Mouse (Mus musculus): ENCODE results near the gene Pecr. TPM values are rescaled to one million over a fixed set of nuclear protein-coding genes. Genes with fewer than 3 reads are reported as not detected.
A peak's percentile ranks its signal among the peaks of the same experiment; 100 is the strongest.
"Not testable (repeated sequence)": the region's sequence is repeated elsewhere in the genome, so short reads cannot be mapped to it uniquely, and the experiment has no call there.

Gene Pecr
- total RNA-seq, 2 experiments from 2014 or later: 16.2 to 19.0 TPM

DNA sequence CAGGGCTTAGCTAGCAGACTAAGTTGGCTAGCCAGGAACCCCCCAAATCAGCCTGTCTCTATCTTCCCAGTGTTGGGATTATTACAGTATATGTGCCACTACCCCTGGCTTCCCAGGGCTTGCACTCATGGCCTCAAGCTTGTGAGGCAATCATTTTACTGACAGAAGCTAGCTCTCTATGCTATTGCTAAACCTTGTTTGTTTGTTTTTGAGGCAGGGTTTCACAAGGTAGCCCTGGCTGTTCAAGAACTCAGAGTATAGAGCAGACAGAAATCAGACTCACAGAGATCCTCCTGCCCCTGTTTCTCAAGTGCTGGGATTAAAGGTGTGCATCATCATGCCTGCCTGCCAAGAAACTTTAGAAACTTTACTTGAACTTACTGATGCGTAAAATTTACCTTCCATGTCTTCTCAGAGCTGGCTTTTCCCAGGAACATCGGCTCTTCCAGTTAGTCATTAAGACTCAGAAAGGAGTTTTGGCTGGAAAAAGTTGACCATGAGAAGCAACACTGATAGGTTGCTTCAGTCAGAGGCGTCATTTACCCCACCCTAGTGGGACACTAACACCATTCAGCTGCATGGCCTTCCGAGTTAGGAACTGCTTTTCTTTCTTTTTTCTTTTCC lies 4.5 kb upstream of the Pecr start:
- no peak for DNase-seq (ENCODE audit: low spot score)

DNA sequence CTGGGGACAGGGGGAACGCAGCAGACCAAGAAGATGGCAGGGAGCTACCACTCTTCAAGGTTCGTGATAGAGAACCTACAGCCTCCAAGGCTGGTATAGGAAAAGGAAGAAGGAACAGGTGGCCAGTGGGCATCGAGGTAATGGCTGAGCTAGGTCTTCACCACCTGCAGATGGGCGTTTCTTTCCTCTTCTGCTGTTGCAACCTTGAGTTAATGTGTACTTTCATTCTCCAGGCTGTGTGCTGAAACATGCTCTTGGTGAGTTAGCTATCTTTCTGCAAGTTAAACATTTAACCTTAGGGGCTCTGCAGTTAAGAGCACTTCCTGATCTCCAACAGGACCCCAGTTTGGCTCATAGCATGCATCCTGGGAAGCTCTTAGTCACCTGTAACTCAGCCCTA lies 3.8 kb upstream of the Pecr start:
- DNase-seq (ENCODE audit: low spot score): no peak

DNA sequence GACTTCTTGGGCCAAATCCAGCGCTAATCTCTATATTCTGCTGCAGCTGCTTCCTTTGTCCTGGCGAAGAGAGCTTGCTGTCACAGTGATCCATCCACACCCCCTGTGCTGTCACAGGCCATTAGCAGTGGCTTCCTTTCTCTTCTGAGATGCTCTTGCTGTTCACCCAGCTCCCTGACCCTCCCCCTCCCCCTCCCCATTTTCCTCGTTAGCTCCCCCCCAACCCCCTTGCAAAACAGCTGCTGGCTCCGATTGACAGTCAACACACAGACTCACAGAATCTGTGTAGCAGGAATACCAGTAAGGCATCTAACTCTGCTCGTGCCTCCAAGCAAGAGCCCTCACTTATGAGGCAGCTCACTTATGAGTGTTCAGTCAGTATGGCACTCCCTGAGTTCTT lies 2.8 kb upstream of the Pecr start:
- DNase-seq (ENCODE audit: low spot score): no peak

DNA sequence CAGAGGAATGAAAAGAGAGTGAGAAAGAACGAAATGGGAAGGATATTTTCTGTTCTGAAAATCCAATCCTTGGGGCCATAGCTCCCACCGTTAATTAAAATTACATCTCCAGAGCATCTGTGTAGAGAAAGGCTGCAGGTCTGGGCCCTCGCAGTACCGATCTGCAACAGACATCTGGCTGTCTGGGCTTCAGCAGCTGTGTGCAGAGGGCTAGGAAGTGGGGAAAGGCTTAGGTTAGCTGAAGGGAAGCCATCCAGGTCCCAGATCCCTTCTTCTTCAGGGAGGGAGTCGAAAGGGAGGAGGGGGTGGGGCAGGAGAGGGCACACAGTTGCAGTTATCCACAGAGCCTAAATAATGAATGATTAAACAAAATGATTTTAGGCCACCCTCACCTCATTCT lies 425 bp upstream of the Pecr start:
- DNase-seq (ENCODE audit: low spot score): no peak

DNA sequence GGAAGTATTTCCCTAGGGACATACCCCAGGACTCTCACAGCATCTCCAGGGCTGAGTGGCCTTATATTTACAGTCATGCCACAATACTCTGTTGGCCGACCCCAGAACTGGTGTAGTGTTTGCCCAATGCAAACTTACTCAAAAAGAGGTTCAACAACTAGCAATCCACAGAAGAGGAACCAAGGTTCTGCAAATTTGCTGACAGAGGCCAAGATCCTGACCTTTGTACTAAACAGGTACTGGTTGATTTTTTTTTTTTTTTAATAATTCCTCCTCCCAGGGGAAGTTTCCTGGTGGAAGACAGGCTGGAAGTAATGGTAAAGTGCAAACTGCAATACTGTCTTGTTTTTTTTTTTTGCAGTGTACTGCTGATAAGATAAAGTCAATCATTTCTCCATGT lies 1.5 kb downstream of the Pecr start:
- DNase-seq (ENCODE audit: low spot score): no peak

DNA sequence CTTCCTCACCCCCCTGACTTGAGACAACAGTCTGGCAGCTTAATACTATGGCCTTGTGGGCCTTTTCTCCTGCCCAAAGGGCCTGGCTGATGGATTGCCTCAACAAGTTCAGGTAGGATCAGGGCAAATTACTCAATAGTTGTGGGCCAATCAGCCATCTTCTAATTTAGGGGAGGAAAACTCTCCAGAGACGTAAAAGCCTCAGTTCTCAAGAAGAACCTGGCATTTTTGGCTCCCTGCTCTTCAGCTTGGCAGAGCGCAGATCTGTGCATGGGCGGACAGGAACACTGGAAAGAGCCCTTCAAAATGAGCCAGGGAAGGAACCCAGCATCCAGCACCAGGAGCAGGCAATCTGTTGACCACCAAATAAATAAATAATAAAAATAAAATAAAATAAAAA lies 6.0 kb downstream of the Pecr start:
- no peak for DNase-seq (ENCODE audit: low spot score)

DNA sequence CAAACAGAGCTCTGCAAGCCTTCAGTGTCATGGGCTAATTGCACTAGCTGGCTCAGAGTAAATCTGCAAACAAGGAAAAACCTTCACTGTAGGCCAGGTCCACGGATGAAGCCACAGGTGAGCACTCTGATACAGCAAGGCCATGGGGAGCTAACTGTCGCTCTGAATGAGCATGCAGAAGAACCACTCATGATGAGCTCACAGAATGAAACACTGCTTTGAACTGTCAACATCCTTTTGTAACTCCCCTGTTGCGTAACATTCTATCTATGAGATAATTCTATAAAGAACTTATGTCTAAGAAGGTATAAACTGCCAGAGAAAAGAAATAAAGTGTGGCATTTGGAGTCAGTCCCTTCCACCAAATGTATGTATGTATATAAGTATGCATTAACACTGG lies 21.0 kb downstream of the Pecr start:
- no peak for DNase-seq (ENCODE audit: low spot score)

DNA sequence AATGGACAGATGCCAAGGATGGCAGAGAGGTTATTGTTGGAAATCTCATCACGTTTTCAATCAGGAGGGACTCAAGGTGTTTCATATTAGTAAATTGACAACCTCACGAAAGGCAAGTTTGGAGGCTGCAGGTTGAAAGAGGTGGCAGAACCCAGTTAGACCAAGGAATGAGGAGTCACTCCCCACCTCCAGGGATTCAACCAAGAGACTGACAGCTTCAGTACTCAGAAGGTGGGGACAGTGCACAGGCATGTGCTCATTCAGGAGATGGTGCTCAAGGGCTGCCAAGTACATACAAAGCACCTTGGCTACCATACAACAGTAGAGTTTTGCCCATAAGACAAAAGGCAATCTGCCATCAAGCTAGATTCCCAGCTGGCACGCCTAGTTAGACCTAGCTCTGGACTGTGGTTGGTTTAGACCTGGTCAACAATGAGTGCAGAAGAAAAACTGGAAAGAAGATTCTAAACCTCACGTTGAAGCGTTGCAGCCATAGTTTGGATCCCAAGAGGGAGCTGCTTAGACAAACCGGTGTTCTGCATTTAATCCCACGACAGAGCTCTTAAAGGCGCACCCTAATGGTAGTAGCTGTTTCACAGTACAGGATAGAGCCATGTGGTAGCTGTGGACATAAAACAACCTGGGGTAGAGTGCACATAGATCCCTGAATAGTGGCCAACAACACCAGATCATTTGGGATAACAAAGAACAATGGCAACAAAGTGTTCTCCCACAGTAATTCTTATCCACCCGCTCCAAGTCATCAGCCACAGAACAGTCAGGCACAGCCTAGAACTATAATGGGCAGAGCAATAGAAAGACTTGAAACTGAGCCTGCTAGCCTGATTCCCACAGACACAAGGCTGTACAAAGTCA lies 27.5 kb downstream of the Pecr start:
- DNase-seq (ENCODE audit: low spot score): no peak

DNA sequence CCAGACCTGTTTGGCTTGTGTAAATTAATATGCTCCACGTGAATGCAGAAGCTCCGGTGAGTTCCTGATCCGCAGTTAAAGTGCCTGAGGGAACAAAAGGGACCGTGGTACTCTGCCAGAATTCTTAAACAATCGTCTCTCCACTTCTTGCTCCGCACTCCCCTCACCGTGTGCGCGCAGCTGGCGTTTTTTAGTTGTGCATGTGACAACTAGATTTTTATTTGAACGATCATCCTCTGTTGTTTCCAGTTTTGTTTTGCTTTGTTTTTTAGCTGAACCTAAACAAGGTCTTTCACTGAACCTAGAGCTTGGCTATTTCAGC lies 28.3 kb downstream of the Pecr start:
- no peak for DNase-seq (ENCODE audit: low spot score)

DNA sequence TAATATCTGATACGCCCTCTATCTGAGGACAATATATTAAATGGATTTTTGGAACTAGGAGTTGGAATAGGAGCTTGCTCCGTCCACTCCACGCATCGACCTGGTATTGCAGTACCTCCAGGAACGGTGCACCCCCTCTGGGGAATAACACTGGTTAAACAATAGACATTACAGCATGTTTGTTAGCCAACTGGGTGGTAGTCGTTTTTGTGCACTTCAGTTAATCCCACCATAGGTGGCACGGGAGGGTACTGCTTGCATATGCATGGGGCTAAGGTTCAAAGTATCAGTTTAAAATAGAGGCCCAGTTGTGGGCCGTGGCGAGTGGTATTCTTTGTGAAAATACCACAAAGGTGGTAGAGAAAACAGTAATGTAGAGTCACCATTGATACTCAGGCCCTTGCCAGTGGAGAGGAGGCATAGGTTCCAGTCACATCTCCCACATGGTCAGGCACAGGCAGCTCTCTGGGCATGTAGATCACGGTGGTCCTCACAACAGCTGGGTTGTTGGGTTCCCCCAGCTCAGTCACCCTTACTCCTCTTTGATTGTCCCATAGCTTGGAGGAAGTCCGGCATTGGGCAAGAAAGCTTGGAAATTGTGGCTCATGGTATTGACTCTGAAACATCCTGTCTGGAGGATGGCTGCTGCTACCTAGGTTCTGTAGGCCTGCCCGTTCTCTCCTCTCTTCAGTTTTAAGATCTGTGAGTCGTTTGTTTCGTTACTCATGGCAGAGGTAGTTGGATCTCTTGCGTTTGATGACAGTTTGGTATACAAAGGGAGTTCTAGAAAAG lies 28.9 kb downstream of the Pecr start:
- peak; percentile 10 for DNase-seq (ENCODE audit: low spot score)

DNA sequence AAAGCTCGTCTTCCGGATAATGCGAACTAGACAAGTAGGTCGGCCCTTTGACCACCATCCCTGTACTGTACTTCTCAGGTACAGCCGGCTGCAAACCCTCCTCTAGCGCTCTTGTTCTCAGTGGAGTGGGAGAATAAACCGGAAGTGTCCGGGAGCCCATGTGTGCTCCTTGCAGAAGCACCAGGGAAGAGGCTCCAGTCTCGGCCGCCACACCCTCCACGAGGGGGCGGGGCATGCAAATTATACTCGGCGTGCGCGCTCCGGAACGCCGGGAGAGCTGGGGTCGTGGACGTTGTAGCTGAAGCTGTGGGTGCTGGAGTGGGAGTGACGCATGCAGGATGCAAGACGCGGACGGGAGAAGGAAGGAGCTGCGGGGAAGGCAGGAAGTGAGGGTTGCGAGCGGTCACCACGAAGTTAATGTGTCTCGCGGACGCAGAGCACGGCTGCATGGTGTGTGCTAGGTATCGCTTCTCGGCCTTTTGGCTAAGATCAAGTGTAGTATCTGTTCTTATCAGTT lies 29.5 kb downstream of the Pecr start:
- DNase-seq (ENCODE audit: low spot score): peak; percentile 92

DNA sequence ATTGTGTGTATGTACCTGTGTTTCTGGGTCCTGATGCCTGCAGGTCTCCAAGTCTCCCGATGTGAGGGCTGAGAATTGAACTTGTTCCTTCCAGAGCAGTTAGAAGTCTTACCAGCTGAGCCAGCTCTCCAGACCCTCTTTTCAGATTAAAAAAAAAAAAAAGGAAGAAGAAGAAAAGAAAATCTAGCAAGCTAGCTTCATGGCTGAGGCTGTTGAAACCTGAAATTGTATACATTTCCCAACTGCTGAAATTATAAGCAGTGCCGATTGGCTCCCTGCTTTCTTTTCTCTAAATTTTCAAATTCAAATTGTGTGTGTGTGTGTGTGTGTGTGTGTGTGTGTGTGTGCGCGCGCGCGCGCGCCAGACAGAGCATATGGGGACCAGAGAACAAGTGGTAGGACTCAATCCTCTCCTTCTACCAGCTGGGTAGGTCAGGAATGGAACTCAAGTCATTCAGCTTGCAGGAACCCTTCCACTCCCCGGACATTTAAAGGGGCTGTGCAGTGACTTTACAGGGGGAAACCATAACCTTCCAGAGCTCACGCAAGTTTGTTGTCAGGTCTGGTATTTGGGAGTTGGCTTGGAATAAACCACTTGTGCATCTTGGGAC lies 30.1 kb downstream of the Pecr start:
- DNase-seq (ENCODE audit: low spot score): peak; percentile 15

DNA sequence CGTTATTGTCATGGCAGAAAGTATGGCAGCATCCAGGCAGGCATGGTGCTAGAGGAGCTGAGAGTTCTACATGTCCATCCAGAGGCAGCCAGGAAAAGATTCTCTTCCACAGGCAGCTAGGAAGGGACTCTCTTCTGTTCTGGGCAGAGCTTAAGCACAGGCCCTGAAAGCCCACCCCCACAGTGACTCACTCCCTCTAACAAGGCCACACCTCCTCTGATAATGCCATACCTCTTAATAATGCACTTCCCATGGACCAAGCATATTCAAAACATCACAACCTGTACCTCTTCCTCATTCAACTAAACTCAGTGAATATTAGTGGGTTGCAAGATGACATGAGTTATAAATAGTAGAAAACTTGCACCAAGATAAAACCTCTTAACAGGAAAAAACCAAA lies 32.3 kb downstream of the Pecr start:
- DNase-seq (ENCODE audit: low spot score): no peak

DNA sequence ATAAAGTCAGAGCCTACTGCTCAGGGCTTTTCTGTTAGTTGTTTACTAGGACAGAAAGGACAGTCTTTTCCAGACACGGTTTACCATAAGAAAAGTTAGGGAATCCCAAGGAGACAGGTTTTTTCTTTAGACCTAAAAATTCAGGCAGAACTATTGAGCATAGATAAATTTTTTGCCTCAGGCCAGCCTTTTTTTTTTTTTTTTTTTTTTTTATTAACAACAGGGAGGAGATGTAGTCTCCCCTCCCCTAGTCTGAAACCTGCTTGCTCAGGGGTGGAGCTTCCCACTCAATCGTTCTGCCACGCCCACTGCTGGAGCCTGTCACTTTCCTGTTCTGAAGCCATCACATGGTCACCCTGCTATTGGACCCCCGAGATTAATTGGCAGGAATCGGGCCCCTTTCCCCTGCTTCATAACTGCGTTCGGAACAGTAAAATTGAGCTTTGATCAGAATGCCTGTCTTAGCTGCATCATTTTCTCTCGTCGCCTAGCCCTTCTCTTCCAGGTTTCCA lies 35.8 kb downstream of the Pecr start:
- DNase-seq (ENCODE audit: low spot score): not testable (repeated sequence)

DNA sequence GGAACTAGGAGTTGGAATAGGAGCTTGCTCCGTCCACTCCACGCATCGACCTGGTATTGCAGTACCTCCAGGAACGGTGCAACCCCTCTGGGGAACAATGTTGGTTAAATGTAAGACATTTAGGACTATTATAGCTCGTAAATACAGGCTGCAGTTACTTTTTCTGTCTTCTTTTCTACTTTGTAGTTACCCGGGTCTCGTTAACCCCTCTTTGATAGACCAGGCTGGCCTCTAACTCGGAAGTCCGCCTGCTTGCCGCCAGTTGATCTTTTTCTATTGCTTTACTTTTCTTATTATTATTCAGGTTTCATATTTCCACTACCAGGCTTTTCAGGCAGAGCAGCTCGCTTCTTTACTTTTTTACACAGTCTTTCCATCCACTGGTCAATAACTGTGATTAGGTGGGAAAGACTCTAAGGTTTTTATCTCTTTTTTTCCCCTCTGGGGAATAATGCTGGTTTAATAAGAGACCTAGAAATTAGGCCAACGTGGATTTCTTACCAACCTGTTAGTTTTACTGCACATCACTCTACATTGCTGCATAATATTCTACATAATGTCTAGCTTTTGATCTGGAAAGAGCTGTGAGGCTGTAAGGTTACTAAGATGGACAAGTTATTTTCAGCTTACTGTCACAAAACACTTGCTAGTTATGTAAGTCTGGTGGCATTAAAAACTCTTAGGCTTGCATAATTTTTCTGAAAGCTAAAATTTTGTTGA lies 39.6 kb downstream of the Pecr start:
- DNase-seq (ENCODE audit: low spot score): peak; percentile 14

DNA sequence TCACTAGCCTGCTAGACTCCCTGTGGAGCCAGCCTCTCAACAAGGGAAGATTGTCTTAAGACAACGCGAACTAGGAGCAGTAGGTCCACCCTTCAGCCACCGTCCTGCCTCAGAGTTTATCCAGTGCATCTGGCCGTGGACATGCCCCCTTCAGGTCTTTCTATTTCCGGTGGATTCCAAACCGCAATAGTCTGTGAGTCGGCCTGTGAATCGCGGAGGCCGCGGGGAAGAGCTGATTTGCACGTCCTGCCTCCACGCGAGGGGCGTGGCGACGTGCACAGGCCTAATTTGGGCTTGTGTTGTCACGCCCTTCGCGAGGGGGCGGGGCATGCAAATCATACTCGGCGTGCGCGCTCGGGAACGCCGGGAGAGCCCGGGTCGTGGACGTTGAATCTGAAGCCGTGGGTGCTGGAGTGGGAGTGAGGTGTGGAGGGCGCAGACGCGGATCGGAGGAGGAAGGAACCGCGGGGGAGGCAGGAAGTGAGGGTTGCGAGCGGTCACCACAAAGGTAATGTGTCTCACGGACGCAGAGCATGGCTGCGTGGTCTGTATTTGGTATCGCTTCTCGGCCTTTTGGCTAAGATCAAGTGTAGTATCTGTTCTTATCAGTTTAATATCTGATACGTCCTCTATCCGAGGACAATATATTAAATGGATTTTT lies 40.3 kb downstream of the Pecr start:
- DNase-seq (ENCODE audit: low spot score): peak; percentile 95

DNA sequence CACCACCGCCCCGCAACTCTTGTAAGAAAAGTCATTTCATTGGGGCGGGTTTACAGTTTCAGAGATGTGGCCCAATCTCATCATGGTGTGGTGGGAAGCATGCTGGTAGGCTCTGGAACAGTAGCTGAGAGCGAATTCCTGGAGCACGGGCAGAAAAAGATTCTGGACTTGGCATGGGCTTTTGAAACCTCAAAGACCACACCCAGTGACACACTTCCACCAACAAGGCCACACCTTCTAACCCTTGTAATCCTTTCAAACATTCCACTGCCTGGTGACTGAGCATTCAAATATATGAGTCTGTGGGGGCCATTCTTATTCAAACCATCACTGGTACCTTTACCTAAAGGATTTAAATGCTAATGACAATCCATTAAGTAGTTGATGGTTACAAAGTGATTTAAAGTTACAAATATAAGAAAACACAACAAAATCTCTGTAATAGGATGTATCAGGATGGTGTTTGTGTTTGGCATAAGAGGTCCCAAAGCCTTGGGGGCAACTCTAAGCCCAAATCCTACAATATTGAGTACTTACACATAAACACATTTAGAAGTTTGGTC lies 41.5 kb downstream of the Pecr start:
- DNase-seq (ENCODE audit: low spot score): no peak

DNA sequence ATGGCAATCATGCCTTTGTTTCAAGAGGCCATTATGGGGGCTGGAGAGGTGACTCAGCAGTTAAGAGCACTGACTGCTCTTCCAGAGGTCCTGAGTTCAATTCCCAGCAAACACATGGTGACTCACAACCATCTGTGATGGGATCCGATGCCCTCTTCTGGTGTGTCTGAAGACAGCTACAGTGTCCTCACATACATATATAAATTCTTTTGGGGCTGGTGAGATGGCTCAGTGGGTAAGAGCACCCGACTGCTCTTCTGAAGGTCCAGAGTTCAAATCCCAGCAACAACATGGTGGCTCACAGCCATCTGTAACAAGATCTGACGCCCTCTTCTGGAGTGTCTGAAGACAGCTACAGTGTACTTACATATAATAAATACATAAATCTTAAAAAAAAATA lies 45.0 kb downstream of the Pecr start:
- DNase-seq (ENCODE audit: low spot score): not testable (repeated sequence)

DNA sequence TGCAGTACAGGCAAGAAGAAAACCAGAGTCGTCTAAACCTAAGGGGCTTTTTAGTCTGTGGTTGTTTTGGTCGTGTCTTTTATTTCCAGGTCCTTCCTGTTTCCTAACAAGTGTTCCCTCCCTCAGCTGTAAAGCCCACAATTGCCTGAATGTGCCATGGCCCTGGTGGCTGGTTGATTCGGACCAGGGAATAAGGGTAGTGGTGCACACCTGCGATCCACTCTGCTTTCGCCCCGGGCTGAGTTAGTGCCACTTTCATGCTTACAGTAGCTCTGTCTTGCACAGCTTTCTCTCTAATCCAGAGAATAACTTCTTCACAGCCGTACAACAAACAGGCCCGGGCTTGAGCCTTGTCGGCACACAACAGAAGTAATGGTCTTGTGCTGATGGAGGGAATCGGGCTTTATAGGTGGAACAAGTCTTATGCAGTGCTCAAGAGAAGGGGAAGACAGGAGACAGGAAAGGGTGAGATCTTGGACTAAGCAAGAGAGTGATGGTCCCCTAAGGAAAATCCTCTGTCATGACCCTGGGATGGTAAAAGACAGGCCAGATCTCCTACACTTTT lies 46.0 kb downstream of the Pecr start:
- no peak for DNase-seq (ENCODE audit: low spot score)
